Mouse (Mus musculus): ENCODE results near the gene Atp2b1. TPM values are rescaled to one million over a fixed set of nuclear protein-coding genes. Genes with fewer than 3 reads are reported as not detected.

The Atp2b1 gene
- polyA plus RNA-seq, 1 experiment from 2014 or later: 101 TPM

DNA sequence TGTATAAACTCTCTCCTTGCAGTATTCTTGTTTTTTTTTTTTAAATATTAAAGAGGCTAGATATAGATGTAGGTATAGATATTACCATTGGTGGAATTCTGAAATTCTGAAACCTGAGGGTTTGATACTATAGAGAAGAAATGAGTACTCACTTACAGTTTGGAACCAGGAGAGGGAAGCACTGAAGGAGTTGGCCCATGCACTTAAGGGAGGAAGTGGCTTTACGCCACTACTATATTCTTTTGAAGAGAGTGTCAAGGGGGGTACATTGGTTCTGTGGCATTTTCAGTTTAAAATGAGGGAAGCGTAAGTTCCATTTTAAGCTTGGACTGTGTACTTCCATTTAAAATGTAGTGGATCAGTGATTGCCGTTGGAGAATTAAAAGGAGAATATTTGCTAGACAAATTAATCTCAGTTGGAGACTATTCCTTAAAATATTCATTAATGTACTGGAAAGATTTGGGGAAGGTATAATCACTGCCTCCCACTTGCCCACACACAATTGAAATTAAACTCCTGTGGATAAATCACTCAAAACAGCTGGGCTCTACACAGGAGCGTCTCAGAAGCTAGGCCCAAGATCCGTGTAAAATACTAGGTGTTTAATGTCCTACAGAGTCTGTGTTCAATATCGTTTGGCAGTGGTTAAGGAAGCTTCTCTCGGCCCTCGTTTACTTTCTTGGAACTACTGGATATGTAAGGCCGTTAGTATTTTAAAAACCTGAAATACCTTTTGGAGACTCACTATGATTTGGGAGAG lies 32.0 kb downstream of the Atp2b1 start:
- 83% methylated on average over 9 of the region's 9 CpGs for WGBS
- Histone ChIP-seq H3K27ac (ENCODE audit: poor library complexity, severe bottlenecking) (no peak overlapping the region), H3K4me2 (no peak overlapping the region), H3K27me3 (replicated peaks) (no peaks in the 10 kb centered on the region), H3K4me3 (no peak overlapping the region), H3K9ac (no peak overlapping the region), H3K4me1 (replicated peaks) (peaks cover 27% of the 10 kb centered on the region), H3K9me3 (replicated peaks) (no peaks in the 10 kb centered on the region), H3K36me3 (no peaks in the 10 kb centered on the region)
- no peak for ATAC-seq (ENCODE audit: insufficient number of reproducible peaks, low FRiP score)

DNA sequence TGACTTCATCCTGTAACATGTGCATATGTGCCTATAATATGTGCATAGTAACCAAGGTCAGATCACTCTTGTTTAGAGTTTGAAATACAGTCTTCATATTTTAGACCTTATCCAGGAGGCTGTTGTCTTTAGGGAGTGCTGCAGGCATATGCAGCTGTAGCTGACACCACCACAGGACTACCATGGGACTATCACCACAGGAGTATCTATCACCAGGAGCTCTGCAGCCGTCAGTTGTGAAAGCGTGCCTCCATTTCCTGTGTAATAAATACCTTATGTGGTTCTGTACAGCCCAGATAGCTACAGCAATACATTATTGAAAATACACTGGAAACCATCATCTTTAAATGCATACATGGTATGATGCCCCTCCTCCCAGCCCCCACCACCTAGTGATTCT lies 33.0 kb downstream of the Atp2b1 start:
- no peak overlapping the region for H3K4me2 ChIP-seq
- no peak overlapping the region for H3K4me3 ChIP-seq
- ATAC-seq (ENCODE audit: insufficient number of reproducible peaks, low FRiP score): no peak
- WGBS: 37% methylated on average over 2 of the region's 2 CpGs
- no peaks in the 10 kb centered on the region for H3K9me3 ChIP-seq (replicated peaks)
- no peaks in the 10 kb centered on the region for H3K36me3 ChIP-seq
- H3K27ac ChIP-seq (ENCODE audit: poor library complexity, severe bottlenecking): no peak overlapping the region
- no peaks in the 10 kb centered on the region for H3K27me3 ChIP-seq (replicated peaks)
- H3K9ac ChIP-seq: no peak overlapping the region
- peaks cover 34% of the 10 kb centered on the region for H3K4me1 ChIP-seq (replicated peaks)

DNA sequence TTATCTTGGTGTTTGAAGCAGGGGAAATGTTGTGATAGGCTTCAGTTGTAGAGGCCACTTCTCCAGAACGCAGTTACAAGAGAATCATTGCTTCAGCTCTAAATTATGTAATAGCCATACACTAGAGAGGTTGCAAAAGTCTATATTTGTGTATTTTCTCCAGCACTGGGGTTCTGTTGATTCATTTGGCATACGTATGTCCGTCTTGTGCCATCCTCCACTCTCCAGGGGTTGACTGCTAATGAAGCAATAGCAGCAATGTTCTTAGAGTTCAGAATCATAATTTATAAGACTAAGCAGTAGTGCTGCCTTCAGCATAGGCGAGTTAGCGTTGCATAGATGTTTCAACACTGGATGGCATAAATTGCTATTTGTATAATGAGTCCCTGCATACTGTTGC lies 33.9 kb downstream of the Atp2b1 start:
- no peak for ATAC-seq (ENCODE audit: insufficient number of reproducible peaks, low FRiP score)
- H3K4me1 ChIP-seq (replicated peaks): peaks cover 34% of the 10 kb centered on the region

DNA sequence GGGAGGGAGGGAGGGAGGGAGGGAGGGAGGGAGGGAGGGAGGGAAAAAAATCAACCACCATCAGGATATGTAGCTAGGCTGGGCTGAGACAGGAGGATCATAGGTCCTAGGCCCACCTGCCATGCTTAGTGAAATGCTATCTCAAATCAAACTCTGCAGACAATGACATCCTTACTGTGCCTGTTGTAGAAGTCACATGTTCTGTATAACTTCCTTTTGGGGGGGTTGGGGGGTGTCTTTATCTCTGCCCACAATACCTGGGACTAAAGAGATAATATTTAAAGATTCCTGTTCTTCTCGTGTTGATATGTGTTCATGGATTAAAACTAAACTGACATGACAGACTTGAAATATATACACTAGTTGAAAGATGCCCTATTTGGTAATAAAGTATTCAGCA lies 35.5 kb downstream of the Atp2b1 start:
- no peaks in the 10 kb centered on the region for H3K36me3 ChIP-seq
- peaks cover 40% of the 10 kb centered on the region for H3K4me1 ChIP-seq (replicated peaks)
- H3K9me3 ChIP-seq (replicated peaks): no peaks in the 10 kb centered on the region
- no peak overlapping the region for H3K27ac ChIP-seq (ENCODE audit: poor library complexity, severe bottlenecking)
- H3K9ac ChIP-seq: no peak overlapping the region
- no peak for ATAC-seq (ENCODE audit: insufficient number of reproducible peaks, low FRiP score)
- H3K4me2 ChIP-seq: no peak overlapping the region
- H3K4me3 ChIP-seq: no peak overlapping the region
- H3K27me3 ChIP-seq (replicated peaks): no peaks in the 10 kb centered on the region
- 62% methylated on average over 1 of the region's 1 CpGs for WGBS

More for the DNA sequence above, 33.9 kb downstream of the Atp2b1 start:
- Histone ChIP-seq H3K27me3 (replicated peaks) (no peaks in the 10 kb centered on the region), H3K4me3 (no peak overlapping the region), H3K9me3 (replicated peaks) (no peaks in the 10 kb centered on the region), H3K9ac (no peak overlapping the region), H3K27ac (ENCODE audit: poor library complexity, severe bottlenecking) (no peak overlapping the region), H3K4me2 (no peak overlapping the region), H3K36me3 (no peaks in the 10 kb centered on the region)
- WGBS: 85% methylated on average over 5 of the region's 5 CpGs

DNA sequence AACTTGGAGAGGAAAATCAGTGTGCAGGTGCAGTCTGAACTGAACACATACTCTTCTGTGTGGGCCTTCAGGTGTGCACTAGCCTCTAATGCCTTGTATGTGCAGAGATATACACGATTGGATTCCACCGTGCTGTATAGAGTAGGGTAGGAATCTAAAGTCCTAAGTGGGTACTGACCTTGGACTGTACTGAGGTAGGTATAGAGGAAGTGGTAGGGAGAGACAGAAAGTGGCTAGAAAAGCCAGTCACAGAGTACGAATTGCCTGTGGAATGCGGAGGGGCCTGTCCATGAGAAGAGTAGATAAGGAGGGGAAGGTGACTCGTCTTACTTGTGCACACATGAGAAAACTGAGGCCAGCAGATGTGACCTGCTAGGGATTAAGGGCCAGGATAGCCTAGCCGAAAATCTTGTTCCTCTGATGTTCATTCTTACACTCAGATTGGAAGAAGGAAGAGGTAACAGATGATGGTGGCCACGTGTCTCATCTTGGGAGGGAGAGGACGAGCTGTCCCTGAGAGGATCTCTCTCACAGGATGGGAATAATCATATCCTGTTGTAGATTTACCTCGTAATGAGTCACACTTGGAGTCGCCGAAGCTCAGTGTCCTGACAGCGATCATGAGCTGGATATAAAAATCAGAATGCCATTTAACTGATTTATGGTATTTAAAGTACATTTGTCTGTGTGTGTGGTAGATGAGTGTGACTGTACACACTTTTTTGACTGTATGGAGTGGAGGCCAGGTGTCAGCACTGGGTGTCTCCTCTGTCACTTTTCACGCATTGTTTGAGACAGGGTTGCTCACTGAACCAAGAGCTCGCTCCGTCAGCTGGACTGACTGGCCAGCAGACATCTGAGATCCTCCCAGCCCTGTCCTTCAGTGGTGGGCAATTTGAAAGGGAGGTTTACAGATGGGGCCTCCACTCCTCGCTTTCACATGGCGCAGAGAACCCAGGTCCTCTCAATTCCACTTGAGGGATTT lies 37.4 kb downstream of the Atp2b1 start:
- Histone ChIP-seq H3K9ac (no peak overlapping the region), H3K4me1 (replicated peaks) (peaks cover 42% of the 10 kb centered on the region), H3K9me3 (replicated peaks) (no peaks in the 10 kb centered on the region), H3K4me3 (no peak overlapping the region), H3K27ac (ENCODE audit: poor library complexity, severe bottlenecking) (no peak overlapping the region), H3K4me2 (no peak overlapping the region), H3K27me3 (replicated peaks) (no peaks in the 10 kb centered on the region), H3K36me3 (no peaks in the 10 kb centered on the region)
- 65% methylated on average over 17 of the region's 17 CpGs for WGBS
- ATAC-seq (ENCODE audit: insufficient number of reproducible peaks, low FRiP score): no peak

DNA sequence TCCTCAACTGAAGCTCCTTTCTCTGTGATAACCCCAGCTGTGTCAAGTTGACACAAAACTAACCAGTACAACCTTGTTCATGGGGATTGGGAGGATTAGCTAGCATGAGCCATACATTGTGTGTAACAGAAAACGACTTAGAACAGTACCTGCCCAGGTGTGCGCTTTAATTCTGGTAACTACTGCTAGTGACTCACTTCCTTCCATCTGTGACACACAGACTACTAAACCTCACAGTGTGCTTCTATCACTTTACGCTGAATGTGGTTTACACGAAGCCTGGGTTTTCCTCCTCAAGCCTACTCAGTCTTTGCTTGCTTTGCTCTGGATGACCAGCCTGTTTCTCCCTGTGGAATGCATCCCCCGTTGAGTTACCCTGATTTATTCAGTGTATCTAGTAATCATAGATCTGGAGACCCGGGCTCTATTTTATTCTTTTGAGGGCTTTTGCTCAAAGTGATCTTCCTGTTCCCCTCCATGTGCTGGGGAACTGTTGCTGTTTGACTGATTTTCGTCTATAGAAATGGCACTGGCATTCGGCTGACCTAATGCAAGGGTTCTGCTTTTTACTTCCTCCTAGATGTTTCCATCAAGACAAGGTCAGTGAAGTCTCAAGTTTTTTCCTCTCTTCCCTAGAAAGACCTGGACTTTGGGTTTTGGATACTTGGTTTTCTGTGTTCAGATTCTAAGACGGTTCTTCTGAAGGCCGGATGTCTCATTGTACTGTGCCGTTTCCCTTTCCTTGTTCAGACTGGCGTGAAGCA lies 40.2 kb downstream of the Atp2b1 start:
- WGBS: 81% methylated on average over 12 of the region's 12 CpGs
- no peaks in the 10 kb centered on the region for H3K36me3 ChIP-seq
- no peak overlapping the region for H3K27ac ChIP-seq (ENCODE audit: poor library complexity, severe bottlenecking)
- no peak overlapping the region for H3K4me3 ChIP-seq
- H3K4me2 ChIP-seq: no peak overlapping the region
- H3K4me1 ChIP-seq (replicated peaks): peaks cover 39% of the 10 kb centered on the region
- H3K9me3 ChIP-seq (replicated peaks): no peaks in the 10 kb centered on the region
- no peak for ATAC-seq (ENCODE audit: insufficient number of reproducible peaks, low FRiP score)
- H3K9ac ChIP-seq: no peak overlapping the region
- no peaks in the 10 kb centered on the region for H3K27me3 ChIP-seq (replicated peaks)

DNA sequence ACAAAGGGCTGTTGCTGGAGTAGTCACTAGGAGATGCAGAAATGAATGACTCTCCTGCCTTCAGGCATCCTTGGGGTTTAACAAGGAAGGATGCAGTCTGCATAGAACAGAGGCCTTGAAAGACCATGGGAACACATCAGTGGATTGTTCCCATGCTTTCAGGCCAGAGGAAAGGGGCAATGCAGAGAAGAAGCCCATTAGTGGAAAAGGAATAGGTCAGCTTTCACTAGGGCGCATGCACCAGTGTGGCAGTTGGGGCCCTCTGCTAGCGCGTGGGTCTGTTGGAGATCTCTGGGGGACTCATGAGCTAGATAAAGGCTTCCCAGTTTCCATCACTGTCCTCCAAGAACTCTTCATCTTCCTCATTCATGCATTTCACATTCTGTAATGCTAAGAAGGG lies 41.9 kb downstream of the Atp2b1 start:
- H3K9ac ChIP-seq: no peak overlapping the region
- no peak overlapping the region for H3K4me3 ChIP-seq
- H3K4me1 ChIP-seq (replicated peaks): peaks cover 41% of the 10 kb centered on the region
- no peak for ATAC-seq (ENCODE audit: insufficient number of reproducible peaks, low FRiP score)
- H3K27ac ChIP-seq (ENCODE audit: poor library complexity, severe bottlenecking): no peak overlapping the region
- no peak overlapping the region for H3K4me2 ChIP-seq
- H3K36me3 ChIP-seq: no peaks in the 10 kb centered on the region
- 87% methylated on average over 3 of the region's 3 CpGs for WGBS
- no peaks in the 10 kb centered on the region for H3K9me3 ChIP-seq (replicated peaks)
- no peaks in the 10 kb centered on the region for H3K27me3 ChIP-seq (replicated peaks)

DNA sequence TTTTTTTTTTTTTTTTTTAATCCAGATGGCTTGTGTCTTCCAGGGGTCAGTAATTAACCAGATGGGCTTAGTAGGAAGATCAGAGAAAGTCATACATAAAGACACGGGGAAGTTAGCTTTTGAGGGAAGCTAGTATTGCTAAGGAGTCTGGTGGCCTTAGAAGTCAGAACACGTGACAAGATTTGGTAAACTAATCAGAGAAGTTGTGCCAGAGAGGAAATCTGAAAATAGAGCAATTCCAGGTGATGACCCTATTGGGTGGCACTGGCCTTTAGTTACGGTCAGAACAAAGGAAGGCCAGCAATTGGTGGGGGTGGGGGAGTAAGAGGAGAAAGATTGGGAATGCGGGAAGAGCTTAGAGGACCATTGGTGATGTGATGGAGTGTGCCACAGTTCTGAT lies 44.5 kb downstream of the Atp2b1 start:
- H3K27ac ChIP-seq (ENCODE audit: poor library complexity, severe bottlenecking): no peak overlapping the region
- H3K9ac ChIP-seq: no peak overlapping the region
- H3K4me1 ChIP-seq (replicated peaks): peaks cover 40% of the 10 kb centered on the region
- no peaks in the 10 kb centered on the region for H3K36me3 ChIP-seq
- no peak overlapping the region for H3K4me2 ChIP-seq
- no peaks in the 10 kb centered on the region for H3K9me3 ChIP-seq (replicated peaks)
- 65% methylated on average over 4 of the region's 4 CpGs for WGBS
- no peak overlapping the region for H3K4me3 ChIP-seq
- no peaks in the 10 kb centered on the region for H3K27me3 ChIP-seq (replicated peaks)
- no peak for ATAC-seq (ENCODE audit: insufficient number of reproducible peaks, low FRiP score)

DNA sequence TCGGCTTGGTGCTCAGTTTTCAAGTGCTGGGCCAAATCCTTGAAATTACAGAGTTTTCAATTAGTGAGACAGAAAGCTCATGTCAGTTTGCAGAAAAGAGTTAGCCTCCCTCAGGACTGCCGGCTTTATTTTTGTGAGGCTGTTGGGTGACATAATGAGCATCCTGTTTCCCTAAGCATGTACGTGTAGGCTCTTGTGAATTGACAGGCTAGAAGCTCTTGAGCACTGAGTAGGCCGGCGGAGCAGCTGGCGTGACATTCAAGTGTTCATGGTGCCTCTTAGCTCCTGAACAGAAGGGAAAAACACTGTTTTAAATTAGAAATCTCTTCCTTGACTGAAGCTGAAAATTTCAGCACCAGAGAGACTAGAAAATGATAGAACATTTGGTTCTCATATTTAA lies 45.2 kb downstream of the Atp2b1 start:
- no peak overlapping the region for H3K27ac ChIP-seq (ENCODE audit: poor library complexity, severe bottlenecking)
- no peaks in the 10 kb centered on the region for H3K27me3 ChIP-seq (replicated peaks)
- no peak overlapping the region for H3K9ac ChIP-seq
- 56% methylated on average over 6 of the region's 6 CpGs for WGBS
- H3K4me2 ChIP-seq: no peak overlapping the region
- no peak for ATAC-seq (ENCODE audit: insufficient number of reproducible peaks, low FRiP score)
- no peaks in the 10 kb centered on the region for H3K9me3 ChIP-seq (replicated peaks)
- peaks cover 37% of the 10 kb centered on the region for H3K4me1 ChIP-seq (replicated peaks)
- H3K4me3 ChIP-seq: no peak overlapping the region
- no peaks in the 10 kb centered on the region for H3K36me3 ChIP-seq

DNA sequence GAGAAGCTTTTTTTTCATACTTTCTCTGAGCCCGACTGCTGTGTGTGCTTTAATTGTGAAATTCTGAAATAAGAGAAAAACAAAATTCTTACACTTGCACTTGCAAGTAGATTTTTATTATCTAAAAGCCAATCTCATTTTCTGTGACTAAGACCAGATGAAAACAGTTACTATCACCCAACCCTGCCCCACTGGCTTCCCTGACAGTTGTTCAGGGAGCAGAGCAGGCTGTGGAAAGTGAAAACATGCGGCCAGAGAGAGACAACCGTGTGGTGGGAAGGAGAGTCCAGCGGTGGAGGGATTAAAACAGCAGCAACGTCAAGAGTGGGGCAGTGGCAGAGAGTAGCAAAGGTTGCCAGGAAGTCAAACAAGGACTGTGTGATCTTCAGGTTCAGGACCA lies 46.7 kb downstream of the Atp2b1 start:
- Histone ChIP-seq H3K36me3 (no peaks in the 10 kb centered on the region), H3K4me3 (no peak overlapping the region), H3K4me1 (replicated peaks) (peaks cover 38% of the 10 kb centered on the region), H3K27me3 (replicated peaks) (no peaks in the 10 kb centered on the region), H3K9ac (no peak overlapping the region), H3K4me2 (no peak overlapping the region), H3K9me3 (replicated peaks) (no peaks in the 10 kb centered on the region), H3K27ac (ENCODE audit: poor library complexity, severe bottlenecking) (no peak overlapping the region)
- WGBS: 38% methylated on average over 5 of the region's 5 CpGs
- no peak for ATAC-seq (ENCODE audit: insufficient number of reproducible peaks, low FRiP score)

DNA sequence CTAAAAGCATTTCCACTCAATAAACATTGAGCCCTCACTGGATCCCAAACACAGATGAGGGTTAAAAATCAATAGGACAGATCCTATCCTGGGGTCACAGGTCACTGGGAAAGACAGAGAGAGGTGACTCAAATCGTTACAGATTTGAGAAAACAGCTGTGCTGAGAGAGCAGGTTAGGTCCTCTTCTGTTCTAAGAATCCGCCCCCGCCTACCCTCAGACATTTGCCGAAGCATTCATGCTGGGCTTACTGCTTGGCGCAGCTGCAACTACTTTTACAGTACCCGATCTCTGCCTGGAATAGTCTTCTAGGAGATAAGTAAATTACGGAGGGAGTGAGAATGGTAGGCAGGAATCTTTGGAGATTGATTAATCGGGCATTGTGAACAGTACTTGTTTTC lies 47.9 kb downstream of the Atp2b1 start:
- H3K27me3 ChIP-seq (replicated peaks): no peaks in the 10 kb centered on the region
- 61% methylated on average over 8 of the region's 8 CpGs for WGBS

More for the DNA sequence above, 47.9 kb downstream of the Atp2b1 start:
- Histone ChIP-seq H3K36me3 (no peaks in the 10 kb centered on the region), H3K4me2 (no peak overlapping the region), H3K9me3 (replicated peaks) (no peaks in the 10 kb centered on the region), H3K27ac (ENCODE audit: poor library complexity, severe bottlenecking) (no peak overlapping the region), H3K4me1 (replicated peaks) (peaks cover 46% of the 10 kb centered on the region), H3K4me3 (no peak overlapping the region), H3K9ac (no peak overlapping the region)
- no peak for ATAC-seq (ENCODE audit: insufficient number of reproducible peaks, low FRiP score)
